12 mouse cellular contexts compared by ENCODE assay signal in genomic region chr4:146457720-146458119, GRCm38 (mm10). TPM values are rescaled to one million over a fixed set of nuclear protein-coding genes. Genes with fewer than 3 reads are reported as not detected.
DNase-seq lines count a peak whose midpoint lies in the region; ATAC-seq and TF ChIP-seq lines count a peak whose summit lies in the region.
"Had no signal": no experiment of that assay in that cellular context is flagged by ENCODE, and none has a peak within 500 bp of the region (broad histone marks: within the 10 kb centered on the region; RNA-seq: fewer than 3 reads in every experiment).

No protein-coding gene starts in this region.

- no peak for DNase-seq in embryonic facial prominence, embryonic 11.5 days (ENCODE audit: low spot score)
- DNase-seq in embryonic facial prominence, embryonic 10.5 days (ENCODE audit: low spot score): no peak
- no peak for DNase-seq in kidney, postnatal 0 days (ENCODE audit: low spot score)
- DNase-seq in kidney, postnatal 4 days: no peak
- no peak for DNase-seq in gastrocnemius, postnatal 36 days
- DNase-seq in frontal cortex, postnatal 25 days (ENCODE audit: low spot score in 2 of 2): no peak
- DNase-seq: cerebellum, postnatal 25 days; thymus, adult 18-20 months had no signal

- no peak overlapping the region for H3K9ac ChIP-seq in embryonic facial prominence, embryonic 11.5 days (replicated peaks; ENCODE audit: low read length)
- H3K9ac ChIP-seq in kidney, postnatal 0 days (ENCODE audit: low read depth, low read length): no peak overlapping the region
- no peak overlapping the region for H3K9ac ChIP-seq in hindbrain, embryonic 13.5 days
- no peak overlapping the region for H3K9ac ChIP-seq in midbrain, embryonic 15.5 days

- no peak overlapping the region for H3K4me2 ChIP-seq in embryonic facial prominence, embryonic 11.5 days (ENCODE audit: low read depth, low read length)
- no peak overlapping the region for H3K4me2 ChIP-seq in kidney, postnatal 0 days (ENCODE audit: low read length)
- H3K4me2 ChIP-seq in hindbrain, embryonic 13.5 days: no peak overlapping the region
- no peak overlapping the region for H3K4me2 ChIP-seq in midbrain, embryonic 15.5 days

- intact Hi-C loops in gastrocnemius, postnatal 36 days (cut with DNase I): no loop called here

- H3K4me1 ChIP-seq in embryonic facial prominence, embryonic 11.5 days (ENCODE audit: control insufficient read depth, insufficient read depth, low read length): no peaks in the 10 kb centered on the region
- H3K4me1 ChIP-seq in embryonic facial prominence, embryonic 10.5 days: no peaks in the 10 kb centered on the region
- no peaks in the 10 kb centered on the region for H3K4me1 ChIP-seq in kidney, postnatal 0 days (replicated peaks; ENCODE audit: insufficient read depth, low read length)
- no peaks in the 10 kb centered on the region for H3K4me1 ChIP-seq in hindbrain, embryonic 13.5 days (replicated peaks)
- H3K4me1 ChIP-seq in midbrain, embryonic 15.5 days: no peaks in the 10 kb centered on the region

- H3K36me3 ChIP-seq in embryonic facial prominence, embryonic 11.5 days (replicated peaks; ENCODE audit: control insufficient read depth, insufficient read depth, low read depth, low read length): no peaks in the 10 kb centered on the region
- H3K36me3 ChIP-seq in embryonic facial prominence, embryonic 10.5 days (replicated peaks): peaks cover 16% of the 10 kb centered on the region
- no peaks in the 10 kb centered on the region for H3K36me3 ChIP-seq in kidney, postnatal 0 days (ENCODE audit: insufficient read depth, low read length)
- peaks cover 18% of the 10 kb centered on the region for H3K36me3 ChIP-seq in hindbrain, embryonic 13.5 days
- no peaks in the 10 kb centered on the region for H3K36me3 ChIP-seq in midbrain, embryonic 15.5 days (replicated peaks)

- 76% methylated on average over 1 of the region's 1 CpGs for WGBS in embryonic facial prominence, embryonic 11.5 days
- WGBS in embryonic facial prominence, embryonic 10.5 days: 73% methylated on average over 1 of the region's 1 CpGs
- 58% methylated on average over 1 of the region's 1 CpGs for WGBS in kidney, postnatal 0 days
- 65% methylated on average over 1 of the region's 1 CpGs for WGBS in hindbrain, embryonic 13.5 days
- 65% methylated on average over 1 of the region's 1 CpGs for WGBS in midbrain, embryonic 15.5 days

- H3K27me3 ChIP-seq in embryonic facial prominence, embryonic 11.5 days (ENCODE audit: control insufficient read depth, insufficient read depth, low read length): no peaks in the 10 kb centered on the region
- H3K27me3 ChIP-seq in embryonic facial prominence, embryonic 10.5 days (replicated peaks; ENCODE audit: low read depth, poor library complexity, severe bottlenecking): no peaks in the 10 kb centered on the region
- H3K27me3 ChIP-seq in kidney, postnatal 0 days (ENCODE audit: insufficient read depth, low read length): no peaks in the 10 kb centered on the region
- H3K27me3 ChIP-seq in hindbrain, embryonic 13.5 days: no peaks in the 10 kb centered on the region
- H3K27me3 ChIP-seq in midbrain, embryonic 15.5 days (replicated peaks): no peaks in the 10 kb centered on the region
- H3K27me3 ChIP-seq: Patski had no signal

- no peak overlapping the region for H3K27ac ChIP-seq in embryonic facial prominence, embryonic 11.5 days (replicated peaks; ENCODE audit: low read depth, low read length)
- H3K27ac ChIP-seq in embryonic facial prominence, embryonic 10.5 days (replicated peaks): no peak overlapping the region
- no peak overlapping the region for H3K27ac ChIP-seq in kidney, postnatal 0 days
- no peak overlapping the region for H3K27ac ChIP-seq in hindbrain, embryonic 13.5 days
- H3K27ac ChIP-seq in midbrain, embryonic 15.5 days: no peak overlapping the region
- H3K27ac ChIP-seq: left cerebral cortex, adult 2 months had no signal

- H3K9me3 ChIP-seq in embryonic facial prominence, embryonic 11.5 days (replicated peaks; ENCODE audit: control insufficient read depth, low read length): peaks cover 23% of the 10 kb centered on the region
- peaks cover 66% of the 10 kb centered on the region for H3K9me3 ChIP-seq in embryonic facial prominence, embryonic 10.5 days
- peaks cover 33% of the 10 kb centered on the region for H3K9me3 ChIP-seq in kidney, postnatal 0 days (replicated peaks; ENCODE audit: low read length)
- H3K9me3 ChIP-seq in hindbrain, embryonic 13.5 days: peaks cover 69% of the 10 kb centered on the region
- H3K9me3 ChIP-seq in midbrain, embryonic 15.5 days: peaks cover 49% of the 10 kb centered on the region

- ATAC-seq in embryonic facial prominence, embryonic 11.5 days (replicated peaks; ENCODE audit: insufficient number of reproducible peaks, low FRiP score, low TSS enrichment, low read depth): peak; percentile 26; the same call in 1 of the 2 replicates
- ATAC-seq in kidney, postnatal 0 days (replicated peaks; ENCODE audit: low FRiP score, low read depth): peak; percentile 8; the same call in 1 of the 2 replicates
- 0 out of 2 replicates have a peak, but pooled peaks have one; percentile 11 for ATAC-seq in hindbrain, embryonic 13.5 days (ENCODE audit: low FRiP score)
- ATAC-seq in midbrain, embryonic 15.5 days (replicated peaks): peak; percentile 55
- ATAC-seq: Patski had no signal

- no peak overlapping the region for H3K4me3 ChIP-seq in embryonic facial prominence, embryonic 11.5 days (ENCODE audit: low read depth, low read length)
- H3K4me3 ChIP-seq in embryonic facial prominence, embryonic 10.5 days: no peak overlapping the region
- H3K4me3 ChIP-seq in kidney, postnatal 0 days (replicated peaks; ENCODE audit: low read depth, low read length): no peak overlapping the region
- H3K4me3 ChIP-seq in hindbrain, embryonic 13.5 days: no peak overlapping the region
- H3K4me3 ChIP-seq in midbrain, embryonic 15.5 days: no peak overlapping the region
- H3K4me3 ChIP-seq: left cerebral cortex, adult 2 months had no signal

- TF ChIP-seq CTCF in kidney, postnatal 0 days (IDR thresholded peaks at IDR 0.05; ENCODE audit: low read depth): no peak

RNA-seq across cellular contexts. Expression of gene Zfp992, which starts 8.9 kb away (rescaled TPM):
- polyA plus RNA-seq in embryonic facial prominence, embryonic 11.5 days (2014; fragmentation: Nextera tagmentation; extraction: Ambion mirVana): 4.8 and 5.0 TPM in 2 replicates
- 4.3 and 5.0 TPM in 2 replicates for polyA plus RNA-seq in embryonic facial prominence, embryonic 10.5 days (2016; fragmentation: Nextera tagmentation; extraction: Ambion mirVana)
- 2.9 and 3.5 TPM in 2 replicates for polyA plus RNA-seq in kidney, postnatal 0 days (2015; fragmentation: Nextera tagmentation; extraction: Ambion mirVana)
- 2.4 and 2.6 TPM in 2 replicates for polyA plus RNA-seq in hindbrain, embryonic 13.5 days (2015; fragmentation: Nextera tagmentation; extraction: Ambion mirVana)
- polyA plus RNA-seq in midbrain, embryonic 15.5 days (2015; fragmentation: Nextera tagmentation; extraction: Ambion mirVana): 1.6 and 1.8 TPM in 2 replicates
- under 1 TPM; 0.62 to 0.64 TPM for total RNA-seq in gastrocnemius, postnatal 36 days (2021)

RNA-seq across cellular contexts. Expression of gene Zfp981, which starts 44.1 kb away (rescaled TPM):
- not detected in 2 replicates for polyA plus RNA-seq in embryonic facial prominence, embryonic 11.5 days (2014; fragmentation: Nextera tagmentation; extraction: Ambion mirVana)
- 0.11 TPM in 1 of 2 replicates, not detected in the other for polyA plus RNA-seq in embryonic facial prominence, embryonic 10.5 days (2016; fragmentation: Nextera tagmentation; extraction: Ambion mirVana)
- polyA plus RNA-seq in kidney, postnatal 0 days (2015; fragmentation: Nextera tagmentation; extraction: Ambion mirVana): 0.07 and 0.08 TPM in 2 replicates
- 0.13 TPM in 2 replicates for polyA plus RNA-seq in hindbrain, embryonic 13.5 days (2015; fragmentation: Nextera tagmentation; extraction: Ambion mirVana)
- polyA plus RNA-seq in midbrain, embryonic 15.5 days (2015; fragmentation: Nextera tagmentation; extraction: Ambion mirVana): 0.10 and 0.15 TPM in 2 replicates
- total RNA-seq in gastrocnemius, postnatal 36 days (2021): under 1 TPM; 0.12 to 0.18 TPM
- total RNA-seq: left cerebral cortex, adult 2 months had no signal
